Mouse (Mus musculus): ENCODE results near the gene Taf1d.
A peak's percentile ranks its signal among the peaks of the same experiment; 100 is the strongest.

GRCm38 (mm10) chr9:15317223-15318169, 11.5 kb downstream of the Taf1d start:
- TF ChIP-seq HCFC1 (IDR thresholded peaks at IDR 0.05; ENCODE audit: borderline replicate concordance, insufficient read depth, low read length) (no peak), ZNF384 (IDR thresholded peaks at IDR 0.05; ENCODE audit: low read depth, low read length) (no peak), ZC3H11A (IDR thresholded peaks at IDR 0.05; ENCODE audit: borderline replicate concordance, low read depth, low read length) (no peak), MAFK (IDR thresholded peaks at IDR 0.05; ENCODE audit: insufficient read depth, low read depth, low read length) (no peak), CHD2 (IDR thresholded peaks at IDR 0.05; ENCODE audit: low read depth, low read length) (peak; percentile 45; the same call in 1 of the 2 replicates)

All from ES-E14 (cell line).